Mouse (Mus musculus): ENCODE data around the gene Tmprss15. TPM values are rescaled to one million over a fixed set of nuclear protein-coding genes. Genes with fewer than 3 reads are reported as not detected.

The Tmprss15 gene
- polyA plus RNA-seq, 1 experiment from 2014 or later: 0.04 TPM

DNA sequence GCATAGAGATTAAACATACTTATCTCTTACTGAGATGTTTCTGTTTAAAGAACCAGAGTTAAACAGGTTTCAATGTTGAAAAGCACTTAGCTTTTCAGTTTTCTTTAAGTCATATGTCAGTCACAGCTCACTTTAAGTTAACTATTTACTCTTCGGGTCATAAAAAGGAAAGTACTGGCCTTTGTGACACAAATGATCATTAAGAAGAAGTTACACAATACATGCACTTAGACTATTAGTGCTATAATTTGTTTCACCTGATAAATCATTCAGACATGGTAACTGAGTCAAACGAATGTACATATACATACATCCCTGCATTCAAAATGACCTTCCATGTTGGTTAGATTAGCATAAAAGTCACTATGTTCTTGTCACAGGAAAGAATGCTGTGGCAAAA is 58.3 kb downstream of the Tmprss15 start:
- 77% methylated on average over 2 of the region's 2 CpGs for WGBS
- Histone ChIP-seq H3K27me3 (ENCODE audit: control insufficient read depth, insufficient read depth, low read length) (no peaks in the 10 kb centered on the region), H3K9me3 (ENCODE audit: control insufficient read depth, low read length) (no peaks in the 10 kb centered on the region), H3K36me3 (replicated peaks; ENCODE audit: control insufficient read depth, insufficient read depth) (no peaks in the 10 kb centered on the region), H3K9ac (no peak overlapping the region), H3K4me2 (replicated peaks) (no peak overlapping the region), H3K4me1 (replicated peaks; ENCODE audit: control insufficient read depth, insufficient read depth, low read length) (no peaks in the 10 kb centered on the region), H3K4me3 (replicated peaks; ENCODE audit: low read length) (no peak overlapping the region), H3K27ac (no peak overlapping the region)
- DNase-seq (ENCODE audit: low spot score): no peak
- no peak for ATAC-seq (ENCODE audit: low FRiP score)

DNA sequence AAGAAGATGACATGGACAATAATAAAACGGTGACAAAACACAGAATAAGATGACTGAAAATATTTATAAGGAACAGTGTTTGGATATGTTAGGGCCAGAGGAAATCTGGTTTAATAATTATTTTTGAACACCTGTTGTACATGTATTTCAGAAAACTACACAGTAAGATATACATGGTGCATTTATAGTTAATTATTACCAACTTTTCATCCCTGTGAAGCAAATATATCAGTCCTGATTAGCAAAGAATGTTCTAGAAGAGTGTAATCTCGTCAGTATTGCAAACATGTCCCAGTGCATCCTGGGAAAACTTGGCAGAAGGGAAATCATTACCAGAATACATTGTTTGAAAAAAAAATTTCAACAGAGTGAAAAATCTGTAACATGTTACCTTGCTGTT is 88.1 kb downstream of the Tmprss15 start:
- no peaks in the 10 kb centered on the region for H3K9me3 ChIP-seq (ENCODE audit: control insufficient read depth, low read length)
- WGBS: 88% methylated on average over 2 of the region's 2 CpGs
- DNase-seq (ENCODE audit: low spot score): no peak
- H3K4me3 ChIP-seq (replicated peaks; ENCODE audit: low read length): no peak overlapping the region
- H3K27ac ChIP-seq: no peak overlapping the region
- H3K9ac ChIP-seq: no peak overlapping the region
- no peak for ATAC-seq (ENCODE audit: low FRiP score)
- no peaks in the 10 kb centered on the region for H3K27me3 ChIP-seq (ENCODE audit: control insufficient read depth, insufficient read depth, low read length)
- H3K4me2 ChIP-seq (replicated peaks): no peak overlapping the region
- H3K36me3 ChIP-seq (replicated peaks; ENCODE audit: control insufficient read depth, insufficient read depth): no peaks in the 10 kb centered on the region
- no peaks in the 10 kb centered on the region for H3K4me1 ChIP-seq (replicated peaks; ENCODE audit: control insufficient read depth, insufficient read depth, low read length)

DNA sequence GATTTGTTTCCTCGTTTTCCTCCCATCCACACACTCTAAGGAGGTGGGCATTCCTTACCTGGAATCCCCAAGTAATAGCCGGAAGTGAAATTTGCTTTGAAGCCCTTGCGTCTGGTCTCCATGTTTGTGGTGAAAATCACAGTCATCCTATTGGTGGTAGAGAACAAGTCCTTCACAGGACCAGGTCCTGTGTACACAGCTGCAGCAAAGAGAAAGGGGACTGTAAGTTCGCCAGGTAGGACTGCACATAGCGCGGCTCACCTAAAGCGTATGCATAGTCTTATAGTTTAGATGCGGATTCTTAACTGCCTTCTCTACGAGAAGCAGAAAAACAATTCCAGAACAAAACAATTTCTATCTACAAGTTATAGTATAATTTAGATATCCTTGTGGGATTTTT is 89.2 kb downstream of the Tmprss15 start:
- no peak for DNase-seq (ENCODE audit: low spot score)
- Histone ChIP-seq H3K36me3 (replicated peaks; ENCODE audit: control insufficient read depth, insufficient read depth) (no peaks in the 10 kb centered on the region), H3K27me3 (ENCODE audit: control insufficient read depth, insufficient read depth, low read length) (no peaks in the 10 kb centered on the region), H3K27ac (no peak overlapping the region), H3K4me3 (replicated peaks; ENCODE audit: low read length) (no peak overlapping the region), H3K4me2 (replicated peaks) (no peak overlapping the region), H3K9ac (no peak overlapping the region), H3K9me3 (ENCODE audit: control insufficient read depth, low read length) (no peaks in the 10 kb centered on the region), H3K4me1 (replicated peaks; ENCODE audit: control insufficient read depth, insufficient read depth, low read length) (no peaks in the 10 kb centered on the region)
- no peak for ATAC-seq (ENCODE audit: low FRiP score)
- WGBS: 92% methylated on average over 9 of the region's 9 CpGs

GRCm38 (mm10) chr16:78976384-78976783 is 114.5 kb downstream of the Tmprss15 start:
- no peak overlapping the region for H3K4me2 ChIP-seq (replicated peaks)
- DNase-seq (ENCODE audit: low spot score): no peak
- no peaks in the 10 kb centered on the region for H3K9me3 ChIP-seq (ENCODE audit: control insufficient read depth, low read length)
- H3K4me3 ChIP-seq (replicated peaks; ENCODE audit: low read length): no peak overlapping the region
- H3K27ac ChIP-seq: no peak overlapping the region
- no peak overlapping the region for H3K9ac ChIP-seq
- WGBS: 69% methylated on average over 8 of the region's 8 CpGs
- ATAC-seq (ENCODE audit: low FRiP score): no peak
- no peaks in the 10 kb centered on the region for H3K4me1 ChIP-seq (replicated peaks; ENCODE audit: control insufficient read depth, insufficient read depth, low read length)
- no peaks in the 10 kb centered on the region for H3K36me3 ChIP-seq (replicated peaks; ENCODE audit: control insufficient read depth, insufficient read depth)
- H3K27me3 ChIP-seq (ENCODE audit: control insufficient read depth, insufficient read depth, low read length): no peaks in the 10 kb centered on the region

GRCm38 (mm10) chr16:78974099-78974498 is 116.8 kb downstream of the Tmprss15 start:
- Histone ChIP-seq H3K9me3 (ENCODE audit: control insufficient read depth, low read length) (no peaks in the 10 kb centered on the region), H3K27ac (no peak overlapping the region), H3K4me1 (replicated peaks; ENCODE audit: control insufficient read depth, insufficient read depth, low read length) (no peaks in the 10 kb centered on the region), H3K36me3 (replicated peaks; ENCODE audit: control insufficient read depth, insufficient read depth) (no peaks in the 10 kb centered on the region), H3K27me3 (ENCODE audit: control insufficient read depth, insufficient read depth, low read length) (no peaks in the 10 kb centered on the region), H3K9ac (no peak overlapping the region), H3K4me2 (replicated peaks) (no peak overlapping the region), H3K4me3 (replicated peaks; ENCODE audit: low read length) (no peak overlapping the region)
- ATAC-seq (ENCODE audit: low FRiP score) (no peak), DNase-seq (ENCODE audit: low spot score) (no peak)
- WGBS: 93% methylated on average over 13 of the region's 13 CpGs

GRCm38 (mm10) chr16:78969091-78969731 is 121.7 kb downstream of the Tmprss15 start:
- H3K27ac ChIP-seq: no peak overlapping the region
- DNase-seq (ENCODE audit: low spot score): peak; percentile 84
- H3K36me3 ChIP-seq (replicated peaks; ENCODE audit: control insufficient read depth, insufficient read depth): no peaks in the 10 kb centered on the region
- no peaks in the 10 kb centered on the region for H3K9me3 ChIP-seq (ENCODE audit: control insufficient read depth, low read length)
- no peaks in the 10 kb centered on the region for H3K4me1 ChIP-seq (replicated peaks; ENCODE audit: control insufficient read depth, insufficient read depth, low read length)
- 41% methylated on average over 13 of the region's 13 CpGs for WGBS
- H3K27me3 ChIP-seq (ENCODE audit: control insufficient read depth, insufficient read depth, low read length): no peaks in the 10 kb centered on the region
- peak; percentile 53; the same call in 1 of the 2 replicates for ATAC-seq (ENCODE audit: low FRiP score)
- no peak overlapping the region for H3K9ac ChIP-seq
- H3K4me3 ChIP-seq (replicated peaks; ENCODE audit: low read length): no peak overlapping the region
- H3K4me2 ChIP-seq (replicated peaks): no peak overlapping the region

GRCm38 (mm10) chr16:78957434-78957833 is 133.5 kb downstream of the Tmprss15 start:
- Histone ChIP-seq H3K9me3 (ENCODE audit: control insufficient read depth, low read length) (no peaks in the 10 kb centered on the region), H3K4me3 (replicated peaks; ENCODE audit: low read length) (no peak overlapping the region), H3K36me3 (replicated peaks; ENCODE audit: control insufficient read depth, insufficient read depth) (no peaks in the 10 kb centered on the region), H3K4me1 (replicated peaks; ENCODE audit: control insufficient read depth, insufficient read depth, low read length) (no peaks in the 10 kb centered on the region), H3K9ac (no peak overlapping the region), H3K27ac (no peak overlapping the region), H3K27me3 (ENCODE audit: control insufficient read depth, insufficient read depth, low read length) (no peaks in the 10 kb centered on the region), H3K4me2 (replicated peaks) (no peak overlapping the region)
- ATAC-seq (ENCODE audit: low FRiP score) (no peak), DNase-seq (ENCODE audit: low spot score) (no peak)
- 74% methylated on average over 2 of the region's 2 CpGs for WGBS

- Histone ChIP-seq H3K9ac (no peak overlapping the region), H3K27ac (no peak overlapping the region), H3K27me3 (ENCODE audit: control insufficient read depth, insufficient read depth, low read length) (no peaks in the 10 kb centered on the region), H3K4me2 (replicated peaks) (no peak overlapping the region), H3K4me1 (replicated peaks; ENCODE audit: control insufficient read depth, insufficient read depth, low read length) (no peaks in the 10 kb centered on the region), H3K4me3 (replicated peaks; ENCODE audit: low read length) (no peak overlapping the region), H3K36me3 (replicated peaks; ENCODE audit: control insufficient read depth, insufficient read depth) (no peaks in the 10 kb centered on the region), H3K9me3 (ENCODE audit: control insufficient read depth, low read length) (no peaks in the 10 kb centered on the region)
- WGBS: 81% methylated on average over 4 of the region's 4 CpGs
- DNase-seq (ENCODE audit: low spot score) (peak; percentile 37), ATAC-seq (ENCODE audit: low FRiP score) (no peak)
Observed at GRCm38 (mm10) chr16:78950359-78950758, 140.5 kb downstream of the Tmprss15 start.

DNA sequence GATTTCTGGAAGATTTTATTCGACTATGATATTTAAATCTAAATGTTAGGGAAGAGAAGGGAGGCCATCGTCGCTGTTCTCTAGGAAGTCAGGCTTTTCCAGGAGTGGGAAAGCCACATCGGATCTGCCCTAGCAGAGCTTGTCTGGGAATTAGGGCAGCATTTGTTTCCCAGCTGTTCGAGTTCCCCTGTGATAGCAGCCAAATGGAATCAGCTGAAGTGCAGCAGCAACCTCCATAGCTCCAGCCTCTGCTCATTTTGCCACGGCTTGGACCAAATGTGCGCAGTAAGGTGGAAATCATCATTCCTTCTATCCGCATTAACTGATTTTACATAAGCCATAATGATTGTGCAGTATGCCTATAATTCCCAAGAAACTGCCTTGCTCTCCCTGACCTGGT is 153.1 kb downstream of the Tmprss15 start:
- H3K4me3 ChIP-seq (replicated peaks; ENCODE audit: low read length): no peak overlapping the region
- no peaks in the 10 kb centered on the region for H3K36me3 ChIP-seq (replicated peaks; ENCODE audit: control insufficient read depth, insufficient read depth)
- no peak overlapping the region for H3K4me2 ChIP-seq (replicated peaks)
- no peaks in the 10 kb centered on the region for H3K9me3 ChIP-seq (ENCODE audit: control insufficient read depth, low read length)
- no peaks in the 10 kb centered on the region for H3K4me1 ChIP-seq (replicated peaks; ENCODE audit: control insufficient read depth, insufficient read depth, low read length)
- no peak for ATAC-seq (ENCODE audit: low FRiP score)
- DNase-seq (ENCODE audit: low spot score): no peak
- 82% methylated on average over 8 of the region's 8 CpGs for WGBS
- H3K9ac ChIP-seq: no peak overlapping the region
- H3K27me3 ChIP-seq (ENCODE audit: control insufficient read depth, insufficient read depth, low read length): no peaks in the 10 kb centered on the region
- no peak overlapping the region for H3K27ac ChIP-seq

DNA sequence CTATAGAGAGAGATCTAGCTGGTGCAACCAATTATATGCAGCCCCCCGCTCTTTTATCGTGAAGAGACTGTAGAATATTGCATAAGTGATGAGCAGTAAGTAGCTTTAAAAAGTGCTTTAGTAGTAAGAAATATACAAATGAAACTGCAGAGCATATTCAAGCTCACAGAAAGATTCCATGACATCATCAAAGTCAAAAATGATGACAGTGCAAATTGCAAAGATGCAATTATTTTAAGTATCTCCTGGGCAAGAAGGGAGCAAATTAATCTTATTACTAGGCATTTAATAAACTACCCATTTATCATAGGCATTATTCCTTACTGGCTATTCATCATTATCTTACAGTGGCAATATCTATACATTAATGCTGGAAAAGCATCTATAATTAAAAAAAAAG is 156.6 kb downstream of the Tmprss15 start:
- Histone ChIP-seq H3K9me3 (ENCODE audit: control insufficient read depth, low read length) (no peaks in the 10 kb centered on the region), H3K27ac (no peak overlapping the region), H3K27me3 (ENCODE audit: control insufficient read depth, insufficient read depth, low read length) (no peaks in the 10 kb centered on the region), H3K4me1 (replicated peaks; ENCODE audit: control insufficient read depth, insufficient read depth, low read length) (peaks cover 9% of the 10 kb centered on the region), H3K4me3 (replicated peaks; ENCODE audit: low read length) (no peak overlapping the region), H3K4me2 (replicated peaks) (no peak overlapping the region), H3K9ac (no peak overlapping the region), H3K36me3 (replicated peaks; ENCODE audit: control insufficient read depth, insufficient read depth) (no peaks in the 10 kb centered on the region)
- WGBS: 90% methylated on average over 2 of the region's 2 CpGs
- ATAC-seq (ENCODE audit: low FRiP score) (no peak), DNase-seq (ENCODE audit: low spot score) (no peak)
